Mouse (Mus musculus) heart, embryonic 16.5 days (tissue): ENCODE measurements around the gene Lkaaear1. TPM values are rescaled to one million over a fixed set of nuclear protein-coding genes. Genes with fewer than 3 reads are reported as not detected.

Source experiments
- ATAC-seq: fragments of 200-750 bp; cut with Nextera tagmentation; replicated peaks from 2 replicates; pipeline ENCODE4 v1.8.0; 2017; ENCODE audit warnings: moderate number of reproducible peaks; ENCODE audit not compliant: insufficient read depth, low FRiP score; ENCODE audit errors: extremely low read depth
- H3K27ac ChIP-seq: fragments of 300-500 bp; sonication (generic); 2 replicates; pipeline ENCODE4 v1.5.1; 2014; ENCODE audit warnings: mild to moderate bottlenecking, low read length, control low read depth, moderate library complexity
- H3K27me3 ChIP-seq: fragments of 300-500 bp; sonication (generic); 2 replicates; pipeline ENCODE4 v1.6.1; 2014; ENCODE audit warnings: low read length, mixed read lengths; ENCODE audit not compliant: control insufficient read depth, insufficient read depth
- H3K36me3 ChIP-seq: fragments of 300-500 bp; sonication (generic); 2 replicates; pipeline ENCODE4 v1.6.1; 2014; ENCODE audit not compliant: control insufficient read depth, insufficient read depth
- H3K4me1 ChIP-seq: fragments of 300-500 bp; sonication (generic); 2 replicates; pipeline ENCODE4 v1.6.1; 2014; ENCODE audit warnings: low read length, mixed read lengths; ENCODE audit not compliant: control insufficient read depth, insufficient read depth
- H3K4me2 ChIP-seq: fragments of 300-500 bp; sonication (generic); 2 replicates; pipeline ENCODE4 v1.6.1; 2014; ENCODE audit warnings: low read depth, mild to moderate bottlenecking, control low read depth, low read length
- H3K4me3 ChIP-seq: fragments of 300-500 bp; sonication (generic); 2 replicates; pipeline ENCODE4 v1.5.1; 2014; ENCODE audit warnings: mild to moderate bottlenecking, control low read depth, low read length
- H3K9ac ChIP-seq: fragments of 300-500 bp; sonication (generic); 2 replicates; pipeline ENCODE4 v1.6.1; 2014; ENCODE audit warnings: low read length, control low read depth
- H3K9me3 ChIP-seq: fragments of 300-500 bp; sonication (generic); replicated peaks from 2 replicates; pipeline ENCODE4 v1.6.1; 2016; ENCODE audit warnings: low read length; ENCODE audit not compliant: control insufficient read depth
- WGBS: fragments of 180-500 bp; shearing (Covaris S2); extraction: QIAGEN DNeasy Blood & Tissue Kit; methylation state at CpG from one replicate; pipeline ENCODE4 v1.1.7; 2014; 5-methylcytosine and 5-hydroxymethylcytosine counted together
- polyA plus RNA-seq: library from polyadenylated mRNA; unstranded; fragments of >200 nt; fragmentation: Nextera tagmentation; extraction: Ambion mirVana; gene quantifications from 2 replicates; pipeline ENCODE4 v1.2.1, GENCODE M21; 2015

The Lkaaear1 gene
- not detected in 2 replicates for polyA plus RNA-seq

GRCm38 (mm10) chr2:181698241-181698640 is at the start of gene Lkaaear1:
Gene Lkaaear1, minus strand, starts transcription at chr2:181698442.
- H3K36me3 ChIP-seq: no peaks in the 10 kb centered on the region
- no peak within 1 kb of the TSS for H3K27ac ChIP-seq
- H3K9me3 ChIP-seq: no peaks in the 10 kb centered on the region
- WGBS: 52% methylated on average over 5 of the region's 5 CpGs
- ATAC-seq: no peak
- no peak within 1 kb of the TSS for H3K9ac ChIP-seq
- no peak within 1 kb of the TSS for H3K4me2 ChIP-seq
- no peak within 1 kb of the TSS for H3K4me3 ChIP-seq
- H3K27me3 ChIP-seq: no peaks in the 10 kb centered on the region
- peaks cover under 1% of the 10 kb centered on the region; the same call in 1 of the 2 replicates for H3K4me1 ChIP-seq

GRCm38 (mm10) chr2:181730051-181730450 is 31.8 kb upstream of the Lkaaear1 start:
- Histone ChIP-seq H3K36me3 (no peaks in the 10 kb centered on the region), H3K9ac (no peak overlapping the region), H3K4me3 (no peak overlapping the region), H3K9me3 (no peaks in the 10 kb centered on the region), H3K27ac (no peak overlapping the region), H3K4me1 (no peaks in the 10 kb centered on the region), H3K4me2 (no peak overlapping the region), H3K27me3 (no peaks in the 10 kb centered on the region)
- no peak for ATAC-seq
- WGBS: 53% methylated on average over 3 of the region's 3 CpGs

- ATAC-seq: no peak
- Histone ChIP-seq H3K4me1 (no peaks in the 10 kb centered on the region), H3K4me3 (no peak overlapping the region), H3K9ac (no peak overlapping the region), H3K36me3 (no peaks in the 10 kb centered on the region), H3K4me2 (no peak overlapping the region), H3K27ac (no peak overlapping the region), H3K27me3 (no peaks in the 10 kb centered on the region), H3K9me3 (no peaks in the 10 kb centered on the region)
- WGBS: 53% methylated on average over 9 of the region's 9 CpGs
These were observed 29.5 kb upstream of the Lkaaear1 start for GRCm38 (mm10) chr2:181727659-181728262.

GRCm38 (mm10) chr2:181722213-181722612 is 24.0 kb upstream of the Lkaaear1 start:
- H3K9ac ChIP-seq: no peak overlapping the region
- no peaks in the 10 kb centered on the region for H3K27me3 ChIP-seq
- WGBS: 17% methylated on average over 3 of the region's 3 CpGs
- no peak overlapping the region for H3K4me3 ChIP-seq
- H3K4me2 ChIP-seq: no peak overlapping the region
- H3K4me1 ChIP-seq: no peaks in the 10 kb centered on the region
- H3K9me3 ChIP-seq: no peaks in the 10 kb centered on the region
- H3K36me3 ChIP-seq: no peaks in the 10 kb centered on the region
- ATAC-seq: no peak
- no peak overlapping the region for H3K27ac ChIP-seq

GRCm38 (mm10) chr2:181721200-181721599 is 23.0 kb upstream of the Lkaaear1 start:
- no peak for ATAC-seq
- H3K27me3 ChIP-seq: no peaks in the 10 kb centered on the region
- no peak overlapping the region for H3K27ac ChIP-seq
- H3K9me3 ChIP-seq: no peaks in the 10 kb centered on the region
- no peaks in the 10 kb centered on the region for H3K4me1 ChIP-seq
- no peaks in the 10 kb centered on the region for H3K36me3 ChIP-seq
- no peak overlapping the region for H3K9ac ChIP-seq
- H3K4me3 ChIP-seq: no peak overlapping the region
- no peak overlapping the region for H3K4me2 ChIP-seq

GRCm38 (mm10) chr2:181720061-181720460 is 21.8 kb upstream of the Lkaaear1 start:
- H3K4me2 ChIP-seq: no peak overlapping the region
- WGBS: 34% methylated on average over 3 of the region's 3 CpGs
- no peaks in the 10 kb centered on the region for H3K9me3 ChIP-seq
- no peaks in the 10 kb centered on the region for H3K36me3 ChIP-seq
- peaks cover 3% of the 10 kb centered on the region for H3K4me1 ChIP-seq
- H3K9ac ChIP-seq: no peak overlapping the region
- no peaks in the 10 kb centered on the region for H3K27me3 ChIP-seq
- no peak overlapping the region for H3K27ac ChIP-seq
- no peak overlapping the region for H3K4me3 ChIP-seq
- ATAC-seq: no peak

- Histone ChIP-seq H3K27ac (no peak overlapping the region), H3K9me3 (no peaks in the 10 kb centered on the region), H3K4me1 (peaks cover 9% of the 10 kb centered on the region), H3K27me3 (no peaks in the 10 kb centered on the region), H3K9ac (no peak overlapping the region), H3K4me3 (no peak overlapping the region), H3K36me3 (no peaks in the 10 kb centered on the region), H3K4me2 (no peak overlapping the region)
- ATAC-seq: no peak
- 48% methylated on average over 3 of the region's 3 CpGs for WGBS
These were observed 18.7 kb upstream of the Lkaaear1 start for GRCm38 (mm10) chr2:181716991-181717390.

- H3K4me3 ChIP-seq: peak overlapping the region; percentile 36
- WGBS: 59% methylated on average over 3 of the region's 3 CpGs
- peak overlapping the region; percentile 65; the same call in 1 of the 2 replicates for H3K9ac ChIP-seq
- H3K27me3 ChIP-seq: no peaks in the 10 kb centered on the region
- H3K36me3 ChIP-seq: no peaks in the 10 kb centered on the region
- no peak overlapping the region for H3K27ac ChIP-seq
- H3K4me1 ChIP-seq: peaks cover 9% of the 10 kb centered on the region
- peak overlapping the region; percentile 61 for H3K4me2 ChIP-seq
- no peaks in the 10 kb centered on the region for H3K9me3 ChIP-seq
- ATAC-seq: no peak
These were observed 17.1 kb upstream of the Lkaaear1 start for GRCm38 (mm10) chr2:181715382-181715781.

- WGBS: under 1% methylated on average over 7 of the region's 7 CpGs
- peak within 1 kb of the TSS; percentile 61 for H3K4me2 ChIP-seq
- H3K27me3 ChIP-seq: no peaks in the 10 kb centered on the region
- H3K27ac ChIP-seq: no peak within 1 kb of the TSS
- no peaks in the 10 kb centered on the region for H3K9me3 ChIP-seq
- H3K4me1 ChIP-seq: peaks cover 9% of the 10 kb centered on the region
- no peaks in the 10 kb centered on the region for H3K36me3 ChIP-seq
- peak; percentile 83; the same call in 1 of the 2 replicates for ATAC-seq
- H3K9ac ChIP-seq: peak within 1 kb of the TSS; percentile 65
- peak within 1 kb of the TSS; percentile 36 for H3K4me3 ChIP-seq
These were observed 16.7 kb upstream of the Lkaaear1 start, which contains the start of gene Oprl1 for GRCm38 (mm10) chr2:181714903-181715326. Gene Oprl1, plus strand, starts transcription at chr2:181715016.
